18 mouse cellular contexts compared by ENCODE assay signal in the genomic region with DNA sequence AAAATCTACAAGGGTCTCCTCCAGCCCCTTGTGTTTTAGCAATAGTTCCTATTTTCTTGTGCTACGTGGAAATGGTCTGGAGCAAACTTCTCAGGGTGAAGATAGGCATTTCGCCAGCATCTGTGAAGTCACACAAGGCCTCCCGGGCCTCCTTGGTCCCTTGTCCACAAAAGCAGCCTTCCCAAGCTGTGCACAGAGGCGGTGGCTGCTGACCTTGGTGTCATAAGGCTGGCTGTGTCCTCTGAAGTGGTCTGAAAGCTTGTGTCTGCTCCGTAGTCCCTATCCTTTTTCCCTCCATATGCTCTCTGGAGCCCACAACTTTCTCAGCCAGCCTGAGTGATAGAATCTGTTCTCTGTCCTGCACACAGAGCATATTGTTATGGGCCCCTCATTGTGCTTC.
A peak's percentile ranks its signal among the peaks of the same experiment; 100 is the strongest.
DNase-seq lines count a peak whose midpoint lies in the region; ATAC-seq and TF ChIP-seq lines count a peak whose summit lies in the region.
"Had no signal": no experiment of that assay in that cellular context is flagged by ENCODE, and none has a peak within 500 bp of the region (broad histone marks: within the 10 kb centered on the region; RNA-seq: fewer than 3 reads in every experiment).

No protein-coding gene starts in this region.

- intact Hi-C loops in gastrocnemius, adult 2 months (cut with DNase I): no loop called here
- intact Hi-C loops in gastrocnemius, postnatal 36 days (cut with DNase I): no loop called here

- H3K27me3 ChIP-seq in kidney, postnatal 0 days (ENCODE audit: insufficient read depth, low read length): no peaks in the 10 kb centered on the region
- no peaks in the 10 kb centered on the region for H3K27me3 ChIP-seq in kidney, embryonic 14.5 days (ENCODE audit: control insufficient read depth, insufficient read depth, low read length)
- no peaks in the 10 kb centered on the region for H3K27me3 ChIP-seq in embryonic facial prominence, embryonic 10.5 days (replicated peaks; ENCODE audit: low read depth, poor library complexity, severe bottlenecking)
- H3K27me3 ChIP-seq: embryonic facial prominence, embryonic 12.5 days; hindbrain, embryonic 12.5 days; intestine, embryonic 15.5 days; midbrain, embryonic 13.5 days; neural tube, embryonic 15.5 days had no signal

- TF ChIP-seq CTCF in gastrocnemius, adult 2 months (IDR thresholded peaks at IDR 0.05): no peak
- TF ChIP-seq CTCF in kidney, postnatal 0 days (IDR thresholded peaks at IDR 0.05; ENCODE audit: low read depth): no peak

- H3K4me3 ChIP-seq in gastrocnemius, adult 2 months: no peak overlapping the region
- H3K4me3 ChIP-seq in kidney, postnatal 0 days (replicated peaks; ENCODE audit: low read depth, low read length): no peak overlapping the region
- no peak overlapping the region for H3K4me3 ChIP-seq in kidney, embryonic 14.5 days (ENCODE audit: low read length)
- H3K4me3 ChIP-seq in embryonic facial prominence, embryonic 10.5 days: no peak overlapping the region
- H3K4me3 ChIP-seq: embryonic facial prominence, embryonic 12.5 days; hindbrain, embryonic 12.5 days; intestine, embryonic 15.5 days; midbrain, embryonic 13.5 days; myocyte; neural tube, embryonic 15.5 days had no signal

- H3K9ac ChIP-seq in kidney, postnatal 0 days (ENCODE audit: low read depth, low read length): no peak overlapping the region
- H3K9ac ChIP-seq in kidney, embryonic 14.5 days (ENCODE audit: low read depth, low read length): no peak overlapping the region
- H3K9ac ChIP-seq: embryonic facial prominence, embryonic 12.5 days; hindbrain, embryonic 12.5 days; intestine, embryonic 15.5 days; midbrain, embryonic 13.5 days; neural tube, embryonic 15.5 days had no signal

- no peak for ATAC-seq in kidney, postnatal 0 days (replicated peaks; ENCODE audit: low FRiP score, low read depth)
- ATAC-seq in kidney, embryonic 14.5 days (ENCODE audit: low FRiP score, low TSS enrichment): no peak
- ATAC-seq: intestine, embryonic 15.5 days; midbrain, embryonic 13.5 days had no signal

- H3K4me2 ChIP-seq in kidney, postnatal 0 days (ENCODE audit: low read length): no peak overlapping the region
- no peak overlapping the region for H3K4me2 ChIP-seq in kidney, embryonic 14.5 days (replicated peaks; ENCODE audit: low read depth, low read length)
- H3K4me2 ChIP-seq: embryonic facial prominence, embryonic 12.5 days; hindbrain, embryonic 12.5 days; intestine, embryonic 15.5 days; midbrain, embryonic 13.5 days; neural tube, embryonic 15.5 days had no signal

- DNase-seq in gastrocnemius, adult 2 months: no peak
- DNase-seq in gastrocnemius, postnatal 36 days: no peak
- peak; percentile 22 for DNase-seq in kidney, postnatal 0 days (ENCODE audit: low spot score)
- DNase-seq in adrenal gland, adult 8-10 months: peak; percentile 31
- peak; percentile 10 for DNase-seq in embryonic facial prominence, embryonic 10.5 days (ENCODE audit: low spot score)
- no peak for DNase-seq in liver
- DNase-seq: B cell, adult 2 months; cerebellum, adult 11-12 months; cerebellum, postnatal 36 days; layer of hippocampus, postnatal 36 days; thymus, adult 2 months had no signal

- 57% methylated on average over 5 of the region's 5 CpGs for WGBS in kidney, postnatal 0 days
- 60% methylated on average over 5 of the region's 5 CpGs for WGBS in kidney, embryonic 14.5 days
- WGBS in embryonic facial prominence, embryonic 10.5 days: 73% methylated on average over 5 of the region's 5 CpGs

- H3K4me1 ChIP-seq in kidney, postnatal 0 days (replicated peaks; ENCODE audit: insufficient read depth, low read length): peaks cover 3% of the 10 kb centered on the region; the same call in 1 of the 2 replicates
- no peaks in the 10 kb centered on the region for H3K4me1 ChIP-seq in kidney, embryonic 14.5 days (ENCODE audit: control insufficient read depth, insufficient read depth, low read length)
- H3K4me1 ChIP-seq in embryonic facial prominence, embryonic 10.5 days: peaks cover 12% of the 10 kb centered on the region
- H3K4me1 ChIP-seq: embryonic facial prominence, embryonic 12.5 days; hindbrain, embryonic 12.5 days; intestine, embryonic 15.5 days; midbrain, embryonic 13.5 days; neural tube, embryonic 15.5 days had no signal

- no peaks in the 10 kb centered on the region for H3K36me3 ChIP-seq in kidney, postnatal 0 days (ENCODE audit: insufficient read depth, low read length)
- H3K36me3 ChIP-seq in kidney, embryonic 14.5 days (ENCODE audit: control insufficient read depth, insufficient read depth, low read length): no peaks in the 10 kb centered on the region
- no peaks in the 10 kb centered on the region for H3K36me3 ChIP-seq in embryonic facial prominence, embryonic 10.5 days (replicated peaks)
- H3K36me3 ChIP-seq: embryonic facial prominence, embryonic 12.5 days; hindbrain, embryonic 12.5 days; intestine, embryonic 15.5 days; midbrain, embryonic 13.5 days; neural tube, embryonic 15.5 days had no signal

- H3K27ac ChIP-seq in gastrocnemius, adult 2 months: peak overlapping the region; percentile 12; the same call in 1 of the 2 replicates
- H3K27ac ChIP-seq in kidney, postnatal 0 days: peak overlapping the region; percentile 36; the same call in 1 of the 2 replicates
- H3K27ac ChIP-seq in kidney, embryonic 14.5 days (ENCODE audit: low read depth, low read length): no peak overlapping the region
- H3K27ac ChIP-seq in embryonic facial prominence, embryonic 10.5 days (replicated peaks): peak overlapping the region; percentile 45; the same call in 1 of the 2 replicates
- H3K27ac ChIP-seq: embryonic facial prominence, embryonic 12.5 days; hindbrain, embryonic 12.5 days; intestine, embryonic 15.5 days; midbrain, embryonic 13.5 days; neural tube, embryonic 15.5 days had no signal

- H3K9me3 ChIP-seq in kidney, postnatal 0 days (replicated peaks; ENCODE audit: low read length): no peaks in the 10 kb centered on the region
- no peaks in the 10 kb centered on the region for H3K9me3 ChIP-seq in kidney, embryonic 14.5 days (ENCODE audit: control insufficient read depth, low read length)
- no peaks in the 10 kb centered on the region for H3K9me3 ChIP-seq in embryonic facial prominence, embryonic 10.5 days
- H3K9me3 ChIP-seq: embryonic facial prominence, embryonic 12.5 days; hindbrain, embryonic 12.5 days; intestine, embryonic 15.5 days; midbrain, embryonic 13.5 days; neural tube, embryonic 15.5 days had no signal

Comparison
In these comparisons a context has a peak if more than half of its experiments do, and no peak if none do; other contexts are left out.
1. DNase-seq: peak in kidney, postnatal 0 days (single experiment), adrenal gland, adult 8-10 months (single experiment) and embryonic facial prominence, embryonic 10.5 days (single experiment); none in gastrocnemius, adult 2 months (single experiment), gastrocnemius, postnatal 36 days (0 of 2) and liver (single experiment).